Mouse (Mus musculus) lung, postnatal 0 days (tissue): Measurements from ENCODE around the gene Pdk2.

Experiments
- CTCF ChIP-seq: IDR thresholded peaks from 2 replicates; pipeline ENCODE4 v1.5.1; 2016; ENCODE audit warnings: antibody characterized with exemption, mild to moderate bottlenecking
- EP300 ChIP-seq: IDR thresholded peaks from 2 replicates; pipeline ENCODE4 v1.6.1; 2016; ENCODE audit warnings: antibody characterized with exemption, mild to moderate bottlenecking, control low read depth

DNA sequence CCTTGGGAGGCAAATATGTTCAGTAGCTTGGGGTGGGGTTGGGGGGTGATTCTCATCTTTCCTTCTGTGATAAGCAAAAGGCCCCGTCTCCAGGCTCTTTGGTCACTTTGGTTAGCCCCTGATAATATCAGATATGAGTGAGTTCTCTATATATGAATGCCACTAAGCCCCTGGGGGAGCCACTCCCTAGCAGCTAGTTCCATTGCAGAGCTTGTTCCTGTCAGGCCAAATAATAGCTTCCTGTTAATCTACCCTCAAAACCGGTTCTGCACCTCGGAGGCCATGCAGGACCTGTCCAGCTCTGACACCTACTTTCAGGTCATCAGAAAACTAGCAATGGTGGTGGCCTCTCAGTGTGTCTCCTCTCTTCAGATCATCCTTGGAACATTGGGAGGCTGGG lies 33.7 kb downstream of the Pdk2 start:
- no peak for TF ChIP-seq CTCF
- no peak for TF ChIP-seq EP300
